Mouse (Mus musculus) ovary, adult 2 months (tissue): Measurements from ENCODE around the gene Tns4. TPM values are rescaled to one million over a fixed set of nuclear protein-coding genes. Genes with fewer than 3 reads are reported as not detected.

ENCODE experiments used
- polyA plus RNA-seq: library from polyadenylated mRNA; depleted of rRNA; stranded (reverse); fragments of >200 nt; gene quantifications from 2 replicates; pipeline ENCODE4 v1.2.3, GENCODE M21; 2012; rRNA removed

Tns4 gene
- polyA plus RNA-seq, result 5.7 and 8.8 TPM in 2 replicates

GRCm38 (mm10) chr11:99089077-99089601 is at the start of gene Tns4:
Gene Tns4 (minus strand): TSS chr11:99089306.

GRCm38 (mm10) chr11:99041051-99041729 is 47.9 kb downstream of the Tns4 start, which contains the start of gene Igfbp4:
Gene Igfbp4 (plus strand): TSS chr11:99041244.

GRCm38 (mm10) chr11:99023500-99024467 is 65.3 kb downstream of the Tns4 start, which contains the start of gene Top2a:
Gene Top2a (minus strand): TSS chr11:99024189.

Other genes with a start within 250 kb of the Tns4 start
- 6.4 and 11.7 TPM in 2 replicates for gene Wipf2, start 225.7 kb downstream of the Tns4 start, polyA plus RNA-seq
- gene Cdc6, start 181.5 kb downstream of the Tns4 start, polyA plus RNA-seq, result 0.87 and 1.4 TPM in 2 replicates
- gene Rara, start 161.5 kb downstream of the Tns4 start, polyA plus RNA-seq, result 51.4 and 54.5 TPM in 2 replicates
- gene Gjd3, start 106.3 kb downstream of the Tns4 start, polyA plus RNA-seq, result 8.9 and 10.3 TPM in 2 replicates
- gene Top2a, start 65.1 kb downstream of the Tns4 start, polyA plus RNA-seq, result 4.4 and 5.2 TPM in 2 replicates
- 537 and 612 TPM in 2 replicates for gene Igfbp4, start 48.1 kb downstream of the Tns4 start, polyA plus RNA-seq
- 1.5 and 1.7 TPM in 2 replicates for gene Ccr7, start 65.8 kb upstream of the Tns4 start, polyA plus RNA-seq
- 21.4 and 22.0 TPM in 2 replicates for gene Smarce1, start 141.7 kb upstream of the Tns4 start, polyA plus RNA-seq
- 0.03 TPM in 1 of 2 replicates, not detected in the other for gene Krt222, start 154.8 kb upstream of the Tns4 start, polyA plus RNA-seq
- gene Krt24, start 196.0 kb upstream of the Tns4 start, polyA plus RNA-seq, result not detected in 2 replicates
- 0.15 TPM in 1 of 2 replicates, not detected in the other for gene Krt25, start 233.6 kb upstream of the Tns4 start, polyA plus RNA-seq
- gene Krt26, start 248.7 kb upstream of the Tns4 start, polyA plus RNA-seq, result not detected in 2 replicates